Mouse (Mus musculus): Measurements from ENCODE around the gene Rps6ka3. TPM values are rescaled to one million over a fixed set of nuclear protein-coding genes. Genes with fewer than 3 reads are reported as not detected.

Gene Rps6ka3
- polyA plus RNA-seq (2012; rRNA removed; ENCODE audit: low replicate concordance): 3.4 and 4.6 TPM in 2 replicates

DNA sequence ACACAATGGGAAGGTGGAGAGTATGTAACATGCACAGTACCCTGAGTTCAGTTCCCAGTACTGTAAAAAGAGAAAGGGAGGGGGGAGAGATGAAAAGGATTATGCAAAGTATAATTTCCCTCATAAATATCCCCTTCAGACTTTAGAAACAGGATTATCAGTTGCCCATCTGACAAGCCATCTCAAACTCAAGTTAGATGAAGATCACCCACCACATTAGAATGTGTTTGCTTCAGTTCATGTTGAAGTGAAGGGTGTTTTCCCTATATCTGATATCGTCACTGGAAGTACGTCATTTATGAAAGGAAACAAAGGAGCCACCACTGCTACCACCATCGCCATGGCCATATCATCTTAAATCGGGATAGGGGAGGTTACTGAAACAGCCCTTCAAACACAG lies at the start of gene Rps6ka3:
Rps6ka3 (plus strand) TSS at position 301 of the 400 bp plus-strand sequence.

DNA sequence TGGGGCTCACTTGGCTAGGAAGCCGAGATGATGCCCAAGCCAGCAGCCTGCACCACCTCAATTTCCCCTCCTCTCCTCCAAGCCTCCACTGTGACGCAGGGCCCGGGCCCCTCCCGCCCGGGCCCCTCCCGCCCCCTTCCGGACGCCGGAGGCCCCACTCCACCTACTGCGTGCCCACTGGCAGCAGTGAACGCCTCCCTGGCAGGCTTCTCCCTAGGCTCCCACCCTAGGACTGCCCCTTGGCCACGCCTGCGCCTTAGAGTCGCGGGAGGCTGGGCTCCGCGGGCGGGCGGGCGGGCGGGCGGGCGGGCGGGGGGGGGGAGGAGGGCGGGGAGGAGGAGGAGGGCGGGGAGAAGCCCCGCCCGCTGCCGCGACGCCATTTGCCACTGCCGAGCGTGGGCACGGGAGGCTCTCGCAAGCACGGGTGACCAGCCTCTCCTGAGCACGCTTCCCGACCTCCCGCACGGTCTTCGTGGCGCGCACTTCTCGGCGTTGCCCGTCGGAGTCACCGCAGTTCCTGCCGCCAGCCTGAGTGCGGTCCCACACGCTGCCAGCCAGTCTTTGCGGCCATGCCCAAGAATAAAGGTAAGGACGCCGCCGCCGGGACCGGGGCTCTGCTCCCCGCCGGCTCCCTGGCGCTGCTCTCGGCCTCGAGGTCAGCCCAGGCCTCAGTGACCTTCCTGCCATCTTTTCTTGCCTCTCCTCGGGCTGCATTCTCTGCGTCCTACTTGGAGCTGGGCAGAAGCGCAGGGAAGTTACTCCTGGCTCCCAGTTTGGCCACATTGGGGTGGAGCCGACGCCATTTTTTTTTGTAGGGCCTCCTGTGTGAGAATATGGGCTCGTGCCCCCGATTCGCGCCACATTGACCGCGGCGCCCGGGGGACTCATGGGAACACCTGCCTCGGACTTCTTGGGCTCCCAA lies 162.0 kb downstream of the Rps6ka3 start, which contains the start of gene Eif1ax:
Eif1ax (plus strand) TSS at position 348 of the 922 bp plus-strand sequence.

DNA sequence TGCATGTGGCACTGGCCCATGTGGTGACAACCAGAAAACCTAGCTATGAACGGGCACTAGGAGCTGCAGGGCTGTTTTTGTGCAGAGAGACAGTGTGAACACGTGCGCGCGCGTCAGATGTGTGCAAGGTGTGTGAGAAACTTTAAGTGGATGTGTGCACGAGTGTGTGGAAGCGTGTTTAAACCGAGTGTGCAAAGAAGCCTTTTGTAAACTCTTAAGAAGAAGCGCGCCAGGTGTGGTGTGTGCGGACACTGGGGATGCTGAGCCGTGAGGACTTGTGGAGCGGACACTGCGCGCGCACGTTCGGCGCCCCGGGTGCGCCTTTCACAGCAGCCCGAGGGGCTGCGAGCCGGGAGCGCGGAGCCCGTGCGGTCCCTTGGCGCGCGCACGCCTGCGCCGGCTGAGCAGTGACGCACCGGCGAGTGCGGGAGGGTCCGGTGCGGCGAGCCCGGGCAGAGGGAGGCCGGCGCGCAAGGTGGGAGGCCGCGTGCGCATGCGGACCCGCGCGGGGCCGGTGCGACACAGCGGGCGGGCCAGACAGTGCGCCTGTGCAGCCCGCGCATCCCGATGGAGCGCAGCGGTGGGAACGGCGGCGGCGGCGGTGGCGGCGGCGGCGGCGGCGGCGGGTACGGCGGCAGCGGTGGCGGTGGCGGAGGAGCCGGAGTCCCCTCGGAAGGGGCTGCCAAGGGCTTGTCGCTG lies 204.2 kb downstream of the Rps6ka3 start, which contains the start of gene Map7d2:
Map7d2 (plus strand) TSS at position 443 of the 699 bp plus-strand sequence.

Other genes starting within 250 kb of the Rps6ka3 start
- 48.6 and 151 TPM in 2 replicates for gene Eif1ax, start 161.9 kb downstream of the Rps6ka3 start, polyA plus RNA-seq (2012; rRNA removed; ENCODE audit: low replicate concordance)
- gene Map7d2, start 204.3 kb downstream of the Rps6ka3 start, polyA plus RNA-seq (2012; rRNA removed; ENCODE audit: low replicate concordance): not detected in 2 replicates